Mouse (Mus musculus): ENCODE measurements around the gene Megf6. TPM values are rescaled to one million over a fixed set of nuclear protein-coding genes. Genes with fewer than 3 reads are reported as not detected.
A peak's percentile ranks its signal among the peaks of the same experiment; 100 is the strongest.

Megf6 gene
- polyA plus RNA-seq (2015; fragmentation: Nextera tagmentation; extraction: Ambion mirVana) = 1.7 and 1.9 TPM in 2 replicates

GRCm38 (mm10) chr4:154170506-154171150 is at the start of gene Megf6:
Gene Megf6 (plus strand): TSS chr4:154170730.
- no peaks in the 10 kb centered on the region for H3K36me3 ChIP-seq (ENCODE audit: control insufficient read depth, insufficient read depth)
- peak within 1 kb of the TSS; percentile 53 for H3K4me2 ChIP-seq (ENCODE audit: low read depth, low read length)
- H3K9me3 ChIP-seq (replicated peaks; ENCODE audit: control insufficient read depth, low read length) = no peaks in the 10 kb centered on the region
- H3K4me1 ChIP-seq (ENCODE audit: control insufficient read depth, low read depth, low read length) = no peaks in the 10 kb centered on the region
- 1% methylated on average over 59 of the region's 61 CpGs for whole genome bisulfite sequencing (ENCODE audit: insufficient replicate concordance)
- no peak within 1 kb of the TSS for H3K9ac ChIP-seq (ENCODE audit: low read depth, low read length)
- peak within 1 kb of the TSS; percentile 46 for H3K4me3 ChIP-seq (ENCODE audit: low read depth, low read length)
- 0 out of 2 replicates have a peak, but pooled peaks have one; percentile 37 for ATAC-seq (ENCODE audit: low read depth)
- no peak within 1 kb of the TSS for H3K27ac ChIP-seq (ENCODE audit: low read length)
- peaks cover 56% of the 10 kb centered on the region for H3K27me3 ChIP-seq (ENCODE audit: control insufficient read depth, insufficient read depth, low read depth, low read length)

- H3K36me3 ChIP-seq (ENCODE audit: control insufficient read depth, insufficient read depth) = no peaks in the 10 kb centered on the region
- 33% methylated on average over 11 of the region's 11 CpGs for WGBS (ENCODE audit: insufficient replicate concordance)
- peak overlapping the region; percentile 40 for H3K9ac ChIP-seq (ENCODE audit: low read depth, low read length)
- peak overlapping the region; percentile 29 for H3K4me3 ChIP-seq (ENCODE audit: low read depth, low read length)
- peaks cover 60% of the 10 kb centered on the region for H3K4me1 ChIP-seq (ENCODE audit: control insufficient read depth, low read depth, low read length)
- no peaks in the 10 kb centered on the region for H3K9me3 ChIP-seq (replicated peaks; ENCODE audit: control insufficient read depth, low read length)
- no peaks in the 10 kb centered on the region for H3K27me3 ChIP-seq (ENCODE audit: control insufficient read depth, insufficient read depth, low read depth, low read length)
- peak overlapping the region; percentile 91 for H3K27ac ChIP-seq (ENCODE audit: low read length)
- peak; percentile 90 for ATAC-seq (ENCODE audit: low read depth)
- peak overlapping the region; percentile 61 for H3K4me2 ChIP-seq (ENCODE audit: low read depth, low read length)
Measured at GRCm38 (mm10) chr4:154121800-154122199, 48.7 kb upstream of the Megf6 start.

- peaks cover 54% of the 10 kb centered on the region for H3K4me1 ChIP-seq (ENCODE audit: control insufficient read depth, low read depth, low read length)
- ATAC-seq (ENCODE audit: low read depth) = peak; percentile 3; the same call in 1 of the 2 replicates
- no peak overlapping the region for H3K4me2 ChIP-seq (ENCODE audit: low read depth, low read length)
- H3K36me3 ChIP-seq (ENCODE audit: control insufficient read depth, insufficient read depth) = no peaks in the 10 kb centered on the region
- H3K9me3 ChIP-seq (replicated peaks; ENCODE audit: control insufficient read depth, low read length) = no peaks in the 10 kb centered on the region
- H3K27ac ChIP-seq (ENCODE audit: low read length) = peak overlapping the region; percentile 66
- 56% methylated on average over 7 of the region's 7 CpGs for whole genome bisulfite sequencing (ENCODE audit: insufficient replicate concordance)
- H3K4me3 ChIP-seq (ENCODE audit: low read depth, low read length) = no peak overlapping the region
- peak overlapping the region; percentile 40 for H3K9ac ChIP-seq (ENCODE audit: low read depth, low read length)
- no peaks in the 10 kb centered on the region for H3K27me3 ChIP-seq (ENCODE audit: control insufficient read depth, insufficient read depth, low read depth, low read length)
Measured at GRCm38 (mm10) chr4:154122374-154122773, 48.2 kb upstream of the Megf6 start.

GRCm38 (mm10) chr4:154123553-154123952 is 47.0 kb upstream of the Megf6 start:
- Histone ChIP-seq H3K4me1 (ENCODE audit: control insufficient read depth, low read depth, low read length) (peaks cover 42% of the 10 kb centered on the region), H3K36me3 (ENCODE audit: control insufficient read depth, insufficient read depth) (no peaks in the 10 kb centered on the region), H3K27ac (ENCODE audit: low read length) (no peak overlapping the region; the same call in 1 of the 2 replicates), H3K27me3 (ENCODE audit: control insufficient read depth, insufficient read depth, low read depth, low read length) (no peaks in the 10 kb centered on the region; the same call in 1 of the 2 replicates), H3K4me3 (ENCODE audit: low read depth, low read length) (no peak overlapping the region), H3K9ac (ENCODE audit: low read depth, low read length) (no peak overlapping the region), H3K9me3 (replicated peaks; ENCODE audit: control insufficient read depth, low read length) (no peaks in the 10 kb centered on the region), H3K4me2 (ENCODE audit: low read depth, low read length) (no peak overlapping the region)
- WGBS (ENCODE audit: insufficient replicate concordance) = 51% methylated on average over 6 of the region's 6 CpGs
- no peak for ATAC-seq (ENCODE audit: low read depth)

GRCm38 (mm10) chr4:154125202-154125601 is 45.3 kb upstream of the Megf6 start:
- Histone ChIP-seq H3K9ac (ENCODE audit: low read depth, low read length) (no peak overlapping the region), H3K4me1 (ENCODE audit: control insufficient read depth, low read depth, low read length) (peaks cover 32% of the 10 kb centered on the region), H3K4me3 (ENCODE audit: low read depth, low read length) (no peak overlapping the region), H3K9me3 (replicated peaks; ENCODE audit: control insufficient read depth, low read length) (no peaks in the 10 kb centered on the region), H3K27ac (ENCODE audit: low read length) (no peak overlapping the region), H3K36me3 (ENCODE audit: control insufficient read depth, insufficient read depth) (no peaks in the 10 kb centered on the region), H3K4me2 (ENCODE audit: low read depth, low read length) (no peak overlapping the region), H3K27me3 (ENCODE audit: control insufficient read depth, insufficient read depth, low read depth, low read length) (peaks cover 3% of the 10 kb centered on the region; the same call in 1 of the 2 replicates)
- WGBS (ENCODE audit: insufficient replicate concordance) = 61% methylated on average over 5 of the region's 5 CpGs
- no peak for ATAC-seq (ENCODE audit: low read depth)

- WGBS (ENCODE audit: insufficient replicate concordance) = 73% methylated on average over 3 of the region's 3 CpGs
- Histone ChIP-seq H3K9me3 (replicated peaks; ENCODE audit: control insufficient read depth, low read length) (no peaks in the 10 kb centered on the region), H3K4me1 (ENCODE audit: control insufficient read depth, low read depth, low read length) (peaks cover 11% of the 10 kb centered on the region), H3K4me2 (ENCODE audit: low read depth, low read length) (no peak overlapping the region), H3K27me3 (ENCODE audit: control insufficient read depth, insufficient read depth, low read depth, low read length) (peaks cover 7% of the 10 kb centered on the region; the same call in 1 of the 2 replicates), H3K4me3 (ENCODE audit: low read depth, low read length) (no peak overlapping the region), H3K9ac (ENCODE audit: low read depth, low read length) (no peak overlapping the region), H3K27ac (ENCODE audit: low read length) (no peak overlapping the region), H3K36me3 (ENCODE audit: control insufficient read depth, insufficient read depth) (no peaks in the 10 kb centered on the region)
- no peak for ATAC-seq (ENCODE audit: low read depth)
Measured at GRCm38 (mm10) chr4:154127273-154127672, 43.3 kb upstream of the Megf6 start.

GRCm38 (mm10) chr4:154129950-154130349 is 40.6 kb upstream of the Megf6 start:
- ATAC-seq (ENCODE audit: low read depth) = no peak
- peaks cover 13% of the 10 kb centered on the region for H3K27me3 ChIP-seq (ENCODE audit: control insufficient read depth, insufficient read depth, low read depth, low read length)
- H3K27ac ChIP-seq (ENCODE audit: low read length) = no peak overlapping the region
- no peak overlapping the region for H3K4me3 ChIP-seq (ENCODE audit: low read depth, low read length)
- H3K4me2 ChIP-seq (ENCODE audit: low read depth, low read length) = no peak overlapping the region
- no peak overlapping the region for H3K9ac ChIP-seq (ENCODE audit: low read depth, low read length)
- H3K4me1 ChIP-seq (ENCODE audit: control insufficient read depth, low read depth, low read length) = no peaks in the 10 kb centered on the region
- no peaks in the 10 kb centered on the region for H3K36me3 ChIP-seq (ENCODE audit: control insufficient read depth, insufficient read depth)
- H3K9me3 ChIP-seq (replicated peaks; ENCODE audit: control insufficient read depth, low read length) = no peaks in the 10 kb centered on the region

- 60% methylated on average over 4 of the region's 4 CpGs for WGBS (ENCODE audit: insufficient replicate concordance)
- no peaks in the 10 kb centered on the region for H3K4me1 ChIP-seq (ENCODE audit: control insufficient read depth, low read depth, low read length)
- no peak overlapping the region for H3K9ac ChIP-seq (ENCODE audit: low read depth, low read length)
- no peaks in the 10 kb centered on the region for H3K36me3 ChIP-seq (ENCODE audit: control insufficient read depth, insufficient read depth)
- no peak overlapping the region for H3K4me2 ChIP-seq (ENCODE audit: low read depth, low read length)
- H3K4me3 ChIP-seq (ENCODE audit: low read depth, low read length) = no peak overlapping the region
- ATAC-seq (ENCODE audit: low read depth) = no peak
- H3K27ac ChIP-seq (ENCODE audit: low read length) = no peak overlapping the region
- H3K9me3 ChIP-seq (replicated peaks; ENCODE audit: control insufficient read depth, low read length) = no peaks in the 10 kb centered on the region
- peaks cover 27% of the 10 kb centered on the region for H3K27me3 ChIP-seq (ENCODE audit: control insufficient read depth, insufficient read depth, low read depth, low read length)
Measured at GRCm38 (mm10) chr4:154131894-154132293, 38.6 kb upstream of the Megf6 start.

GRCm38 (mm10) chr4:154134803-154135202 is 35.7 kb upstream of the Megf6 start:
- Histone ChIP-seq H3K4me2 (ENCODE audit: low read depth, low read length) (no peak overlapping the region), H3K27ac (ENCODE audit: low read length) (no peak overlapping the region), H3K9ac (ENCODE audit: low read depth, low read length) (no peak overlapping the region), H3K9me3 (replicated peaks; ENCODE audit: control insufficient read depth, low read length) (no peaks in the 10 kb centered on the region), H3K36me3 (ENCODE audit: control insufficient read depth, insufficient read depth) (no peaks in the 10 kb centered on the region), H3K4me3 (ENCODE audit: low read depth, low read length) (no peak overlapping the region), H3K4me1 (ENCODE audit: control insufficient read depth, low read depth, low read length) (peaks cover 3% of the 10 kb centered on the region; the same call in 1 of the 2 replicates), H3K27me3 (ENCODE audit: control insufficient read depth, insufficient read depth, low read depth, low read length) (peaks cover 53% of the 10 kb centered on the region)
- 43% methylated on average over 4 of the region's 4 CpGs for WGBS (ENCODE audit: insufficient replicate concordance)
- ATAC-seq (ENCODE audit: low read depth) = no peak
